Mouse (Mus musculus): ENCODE measurements around the gene Bmp8a. TPM values are rescaled to one million over a fixed set of nuclear protein-coding genes. Genes with fewer than 3 reads are reported as not detected.
"Not testable (repeated sequence)": the region's sequence is repeated elsewhere in the genome, so short reads cannot be mapped to it uniquely, and the experiment has no call there.

Gene Bmp8a
- polyA plus RNA-seq, 1 experiment from 2014 or later, result 0.23 TPM

- Histone ChIP-seq H3K4me2 (no peak overlapping the region), H3K27me3 (no peaks in the 10 kb centered on the region), H3K27ac (replicated peaks) (no peak overlapping the region), H3K4me1 (replicated peaks) (no peaks in the 10 kb centered on the region), H3K4me3 (no peak overlapping the region), H3K9me3 (no peaks in the 10 kb centered on the region), H3K9ac (no peak overlapping the region), H3K36me3 (peaks cover 75% of the 10 kb centered on the region)
- 89% methylated on average over 22 of the region's 22 CpGs for WGBS
- ATAC-seq (ENCODE audit: low FRiP score, low read depth), result no peak
These were observed 45.7 kb downstream of the Bmp8a start for GRCm38 (mm10) chr4:123297195-123297960.

GRCm38 (mm10) chr4:123296148-123296534, 46.9 kb downstream of the Bmp8a start:
- Histone ChIP-seq H3K9me3 (no peaks in the 10 kb centered on the region), H3K27ac (replicated peaks) (no peak overlapping the region), H3K27me3 (no peaks in the 10 kb centered on the region), H3K36me3 (peaks cover 80% of the 10 kb centered on the region), H3K4me1 (replicated peaks) (no peaks in the 10 kb centered on the region), H3K9ac (no peak overlapping the region), H3K4me2 (no peak overlapping the region), H3K4me3 (no peak overlapping the region)
- no peak for ATAC-seq (ENCODE audit: low FRiP score, low read depth)
- 89% methylated on average over 5 of the region's 5 CpGs for WGBS

DNA sequence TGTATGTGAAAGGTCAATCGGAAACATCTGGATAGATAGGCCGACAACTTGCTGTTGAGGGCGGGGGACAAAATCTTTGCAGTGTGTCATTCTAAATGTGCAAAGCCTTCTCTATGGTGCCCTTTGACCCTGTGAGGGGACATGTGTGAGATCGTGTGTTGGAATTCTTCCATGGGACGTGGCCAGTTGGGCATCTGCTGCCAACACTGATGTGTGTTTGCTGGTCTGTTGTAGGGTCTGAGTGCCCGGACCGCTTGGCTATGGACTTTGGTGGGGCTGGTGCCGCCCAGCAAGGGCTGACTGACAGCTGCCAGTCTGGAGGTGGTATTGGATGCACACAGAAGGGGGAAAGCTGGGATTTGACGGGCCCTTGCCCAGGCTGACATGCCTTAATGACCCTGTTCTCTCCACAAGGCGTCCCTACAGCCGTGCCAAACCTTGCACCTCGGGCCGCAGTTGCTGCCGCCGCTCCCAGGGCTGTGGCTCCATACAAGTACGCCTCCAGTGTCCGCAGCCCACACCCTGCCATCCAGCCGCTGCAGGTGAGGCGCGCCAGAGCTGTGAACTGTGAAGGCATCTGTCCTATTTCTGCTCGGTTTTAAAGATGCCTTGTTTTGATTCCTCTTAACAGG, 47.4 kb downstream of the Bmp8a start:
- ATAC-seq (ENCODE audit: low FRiP score, low read depth), result no peak
- Histone ChIP-seq H3K4me3 (no peak overlapping the region), H3K27me3 (no peaks in the 10 kb centered on the region), H3K9me3 (no peaks in the 10 kb centered on the region), H3K36me3 (peaks cover 85% of the 10 kb centered on the region), H3K27ac (replicated peaks) (no peak overlapping the region), H3K4me1 (replicated peaks) (no peaks in the 10 kb centered on the region), H3K4me2 (no peak overlapping the region), H3K9ac (no peak overlapping the region)
- WGBS, result 93% methylated on average over 21 of the region's 21 CpGs

DNA sequence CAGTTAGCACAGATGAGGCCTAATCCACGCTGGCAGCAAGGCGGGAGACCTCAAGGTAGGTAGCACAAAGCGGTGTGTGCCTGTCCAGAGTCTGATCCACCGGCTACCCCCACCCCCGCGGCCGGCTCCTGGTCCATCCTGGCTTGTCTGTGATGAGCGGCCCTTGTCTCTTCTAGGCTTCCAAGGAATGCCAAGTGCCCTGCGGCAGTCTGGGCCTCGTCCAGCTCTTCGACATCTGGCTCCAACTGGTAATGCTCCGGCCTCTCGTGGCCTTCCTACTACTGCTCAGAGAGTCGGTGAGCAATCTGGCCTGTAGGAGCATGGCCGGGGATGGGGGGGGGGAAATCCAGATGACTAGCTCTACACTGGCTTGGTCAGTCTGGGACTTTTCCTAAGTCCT, 48.0 kb downstream of the Bmp8a start:
- 93% methylated on average over 15 of the region's 15 CpGs for WGBS
- H3K4me1 ChIP-seq (replicated peaks); H3K9me3 ChIP-seq; H3K27ac ChIP-seq (replicated peaks); H3K27me3 ChIP-seq; H3K9ac ChIP-seq; H3K4me3 ChIP-seq; ATAC-seq (ENCODE audit: low FRiP score, low read depth); H3K4me2 ChIP-seq: not testable (repeated sequence)
- peaks cover 86% of the 10 kb centered on the region for H3K36me3 ChIP-seq

DNA sequence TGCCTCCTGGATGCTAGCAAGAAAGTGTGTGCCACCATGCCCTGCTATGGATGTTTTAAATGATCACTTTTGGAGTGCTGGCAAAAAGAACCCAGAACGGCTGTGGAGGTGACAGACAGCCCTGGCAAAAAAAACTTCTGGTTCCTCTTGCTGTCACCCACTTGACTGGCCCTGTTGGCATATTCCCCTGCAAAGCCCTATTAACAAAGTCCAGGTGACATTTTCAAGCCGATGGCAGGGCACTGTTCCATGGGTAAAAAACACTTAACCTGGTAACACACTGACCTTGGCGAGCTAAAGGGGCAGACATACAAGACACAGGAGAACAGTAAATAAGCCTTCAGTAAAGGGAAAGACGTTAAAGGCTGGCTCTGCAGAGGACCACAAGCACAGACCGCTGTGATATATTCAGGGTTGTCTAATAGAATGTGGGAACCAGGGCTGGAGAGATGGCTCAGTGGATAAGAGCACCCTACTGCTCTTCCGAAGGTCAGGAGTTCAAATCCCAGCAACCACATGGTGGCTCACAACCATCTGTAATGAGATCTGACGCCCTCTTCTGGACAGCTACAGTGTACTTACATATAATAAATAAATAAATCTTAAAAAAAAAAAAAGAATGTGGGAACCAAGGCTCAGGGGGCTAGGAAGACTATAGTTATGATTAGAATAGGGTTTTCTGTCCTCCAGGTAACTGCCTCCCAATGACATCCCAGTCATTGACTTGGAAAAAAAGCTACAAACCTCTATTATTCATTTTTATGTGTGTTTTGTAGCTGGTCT, 49.2 kb downstream of the Bmp8a start:
- Histone ChIP-seq H3K9me3 (no peaks in the 10 kb centered on the region), H3K4me1 (replicated peaks) (no peaks in the 10 kb centered on the region), H3K27me3 (no peaks in the 10 kb centered on the region), H3K9ac (no peak overlapping the region), H3K4me3 (no peak overlapping the region), H3K27ac (replicated peaks) (no peak overlapping the region), H3K4me2 (no peak overlapping the region), H3K36me3 (peaks cover 87% of the 10 kb centered on the region)
- ATAC-seq (ENCODE audit: low FRiP score, low read depth), result no peak
- 86% methylated on average over 7 of the region's 7 CpGs for WGBS

DNA sequence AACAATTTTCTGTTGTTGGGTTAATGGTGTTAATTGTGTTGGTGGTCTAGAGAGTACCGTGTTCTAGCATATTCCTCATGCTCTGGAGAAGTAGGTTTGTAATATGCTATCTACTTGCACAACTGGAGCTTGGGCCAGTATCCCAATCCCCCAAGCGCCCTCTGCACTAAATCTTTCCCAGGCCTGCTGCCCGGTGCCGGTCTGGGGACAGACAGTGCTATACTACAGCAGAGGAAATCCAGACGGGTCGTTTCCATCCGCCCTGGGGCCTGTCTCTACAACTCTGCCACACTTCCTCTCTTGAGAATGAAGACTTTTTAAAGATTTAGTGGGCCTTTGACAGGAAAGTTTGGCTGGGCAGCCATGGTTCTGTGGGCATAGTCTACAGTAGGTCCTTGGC, 50.1 kb downstream of the Bmp8a start:
- H3K9me3 ChIP-seq, result no peaks in the 10 kb centered on the region
- no peak overlapping the region for H3K4me2 ChIP-seq
- no peaks in the 10 kb centered on the region for H3K4me1 ChIP-seq (replicated peaks)
- WGBS, result 95% methylated on average over 7 of the region's 7 CpGs
- no peak for ATAC-seq (ENCODE audit: low FRiP score, low read depth)
- H3K36me3 ChIP-seq, result peaks cover 84% of the 10 kb centered on the region
- no peak overlapping the region for H3K9ac ChIP-seq
- no peak overlapping the region for H3K27ac ChIP-seq (replicated peaks)
- H3K4me3 ChIP-seq, result no peak overlapping the region
- no peaks in the 10 kb centered on the region for H3K27me3 ChIP-seq

DNA sequence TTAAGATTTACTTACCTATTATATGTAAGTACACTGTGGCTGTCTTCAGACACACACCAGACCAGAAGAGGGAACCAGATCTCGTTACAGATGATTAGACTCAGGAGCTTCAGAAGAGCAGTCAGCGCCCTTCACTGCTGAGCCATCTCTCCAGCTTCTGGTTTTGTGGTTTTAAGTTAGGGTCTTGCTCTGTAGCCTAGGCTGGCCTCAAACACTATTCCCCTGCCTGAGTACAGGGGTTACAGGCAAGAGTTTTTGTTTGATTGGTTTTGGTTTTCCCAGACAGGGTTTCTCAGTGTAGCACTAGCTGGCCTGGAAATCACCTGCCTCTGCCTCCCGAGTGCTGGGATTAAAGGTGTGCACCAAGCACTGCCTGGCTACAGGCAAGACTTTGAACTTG, 50.7 kb downstream of the Bmp8a start:
- no peak overlapping the region for H3K27ac ChIP-seq (replicated peaks)
- no peaks in the 10 kb centered on the region for H3K4me1 ChIP-seq (replicated peaks)
- no peak overlapping the region for H3K4me2 ChIP-seq
- no peaks in the 10 kb centered on the region for H3K9me3 ChIP-seq
- H3K36me3 ChIP-seq, result peaks cover 83% of the 10 kb centered on the region
- WGBS, result 87% methylated on average over 3 of the region's 3 CpGs
- no peak overlapping the region for H3K9ac ChIP-seq
- ATAC-seq (ENCODE audit: low FRiP score, low read depth), result no peak
- H3K4me3 ChIP-seq, result no peak overlapping the region
- no peaks in the 10 kb centered on the region for H3K27me3 ChIP-seq

- 90% methylated on average over 12 of the region's 12 CpGs for WGBS
- Histone ChIP-seq H3K4me3 (no peak overlapping the region), H3K36me3 (peaks cover 52% of the 10 kb centered on the region), H3K9me3 (no peaks in the 10 kb centered on the region), H3K27ac (replicated peaks) (no peak overlapping the region), H3K4me2 (no peak overlapping the region), H3K27me3 (no peaks in the 10 kb centered on the region), H3K9ac (no peak overlapping the region), H3K4me1 (replicated peaks) (peaks cover 22% of the 10 kb centered on the region)
- ATAC-seq (ENCODE audit: low FRiP score, low read depth), result no peak
These were observed 54.0 kb downstream of the Bmp8a start for GRCm38 (mm10) chr4:123289038-123289437.

DNA sequence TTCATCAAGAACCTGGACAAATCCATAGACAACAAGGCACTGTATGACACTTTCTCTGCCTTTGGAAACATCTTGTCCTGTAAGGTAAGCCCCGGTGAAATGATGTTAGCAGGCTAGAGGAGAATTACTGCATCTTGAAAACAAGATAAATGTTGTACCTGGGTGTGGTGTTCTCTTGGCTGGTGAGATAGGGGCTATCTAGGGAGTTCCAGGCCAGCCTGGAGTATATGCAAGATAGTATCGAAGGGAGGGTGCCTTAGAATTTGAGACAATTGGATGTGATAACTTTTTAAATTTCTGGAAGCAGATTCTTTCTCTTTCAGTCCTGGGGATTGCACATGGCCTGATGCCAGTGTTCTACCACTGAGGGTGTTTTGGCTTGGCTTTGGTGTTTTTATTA, 56.3 kb downstream of the Bmp8a start:
- peaks cover 31% of the 10 kb centered on the region for H3K36me3 ChIP-seq
- no peak for ATAC-seq (ENCODE audit: low FRiP score, low read depth)
- 91% methylated on average over 2 of the region's 2 CpGs for WGBS

DNA sequence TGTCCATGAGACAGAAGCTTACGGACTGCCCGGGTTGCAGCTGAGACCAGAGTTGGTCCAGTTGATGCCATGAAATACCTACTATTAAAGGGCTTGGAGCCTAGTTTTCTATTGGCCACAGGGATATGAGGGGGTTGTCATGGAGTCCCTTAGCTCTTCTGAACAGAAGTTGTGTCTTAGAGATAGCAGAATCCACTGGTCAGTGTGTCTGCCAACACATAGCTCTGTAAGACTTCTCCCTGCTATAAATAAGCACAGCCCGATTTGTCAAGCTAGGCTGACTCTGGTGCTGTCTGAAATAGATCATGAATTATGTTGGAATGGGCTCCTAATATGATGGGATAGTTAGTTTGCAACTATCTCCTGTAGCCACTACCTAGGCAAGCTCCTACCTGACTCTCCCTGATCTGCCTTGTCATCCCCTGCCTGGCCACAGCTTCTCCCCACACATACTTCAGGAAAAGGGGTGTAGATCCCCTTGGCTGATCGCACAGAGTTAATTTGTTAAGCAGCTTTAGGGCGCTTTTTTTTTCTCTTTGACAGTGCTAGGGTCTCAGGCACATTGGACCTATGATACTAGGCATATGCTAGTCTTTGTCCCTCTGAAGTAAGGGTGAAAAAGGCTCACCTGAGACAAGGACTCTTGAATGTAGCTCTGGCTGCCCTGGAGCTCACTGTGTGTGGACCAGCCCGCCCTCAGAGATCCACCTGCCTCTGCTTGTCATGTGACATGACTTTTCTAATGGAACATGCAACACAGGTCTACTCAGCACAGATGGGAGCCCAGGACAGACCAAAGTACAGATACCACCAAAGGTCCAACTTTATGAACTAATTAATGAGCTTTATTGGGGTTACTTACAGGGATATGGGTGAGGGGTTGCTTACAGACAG, 58.1 kb downstream of the Bmp8a start:
- Histone ChIP-seq H3K9me3 (no peaks in the 10 kb centered on the region), H3K27me3 (no peaks in the 10 kb centered on the region), H3K4me2 (peak overlapping the region; percentile 79), H3K9ac (peak overlapping the region; percentile 45; the same call in 1 of the 2 replicates), H3K4me3 (peak overlapping the region; percentile 76), H3K36me3 (peaks cover 18% of the 10 kb centered on the region), H3K27ac (replicated peaks) (no peak overlapping the region), H3K4me1 (replicated peaks) (peaks cover 27% of the 10 kb centered on the region)
- ATAC-seq (ENCODE audit: low FRiP score, low read depth), result no peak
- WGBS, result 82% methylated on average over 6 of the region's 6 CpGs

More for the DNA sequence above, 56.3 kb downstream of the Bmp8a start:
- H3K9me3 ChIP-seq, result no peaks in the 10 kb centered on the region
- H3K4me2 ChIP-seq, result no peak overlapping the region
- H3K4me1 ChIP-seq (replicated peaks), result peaks cover 27% of the 10 kb centered on the region
- H3K4me3 ChIP-seq, result no peak overlapping the region
- H3K27me3 ChIP-seq, result no peaks in the 10 kb centered on the region
- H3K9ac ChIP-seq, result no peak overlapping the region
- H3K27ac ChIP-seq (replicated peaks), result no peak overlapping the region

GRCm38 (mm10) chr4:123283675-123284064, 59.4 kb downstream of the Bmp8a start:
- H3K9me3 ChIP-seq; H3K27ac ChIP-seq (replicated peaks); H3K36me3 ChIP-seq; H3K27me3 ChIP-seq: not testable (repeated sequence)
- Histone ChIP-seq H3K4me2 (peak overlapping the region; percentile 79), H3K4me1 (replicated peaks) (peaks cover 27% of the 10 kb centered on the region), H3K4me3 (peak overlapping the region; percentile 76), H3K9ac (peak overlapping the region; percentile 45)
- ATAC-seq (ENCODE audit: low FRiP score, low read depth), result peak; percentile 5; the same call in 1 of the 2 replicates
- under 1% methylated on average over 13 of the region's 15 CpGs for WGBS

All from hindbrain, embryonic 15.5 days (tissue).